Mouse (Mus musculus) liver, embryonic 14.5 days (tissue): ENCODE measurements around the gene Gm20481. TPM values are rescaled to one million over a fixed set of nuclear protein-coding genes. Genes with fewer than 3 reads are reported as not detected.

Source experiments
- ATAC-seq: fragments of 200-750 bp; cut with Nextera tagmentation; 2 replicates; pipeline ENCODE4 v1.8.0; 2017; ENCODE audit warnings: moderate number of reproducible peaks, mild to moderate bottlenecking, moderate library complexity; ENCODE audit not compliant: insufficient read depth
- DNase-seq, 3 experiments: peaks; one replicate each; pipeline ENCODE4 v3.0.0-alpha.2; 2012 to 2013; ENCODE audit warnings: low read depth in 3 of 3, low spot score in 3 of 3
- H3K27ac ChIP-seq: fragments of 300-500 bp; sonication (generic); 2 replicates; pipeline ENCODE4 v1.5.1; 2014; ENCODE audit warnings: moderate library complexity, mild to moderate bottlenecking, control low read depth, inconsistent platforms
- H3K27me3 ChIP-seq: fragments of 300-500 bp; sonication (generic); 2 replicates; pipeline ENCODE4 v1.6.1; 2014; ENCODE audit warnings: mild to moderate bottlenecking, low read length, moderate library complexity; ENCODE audit not compliant: control insufficient read depth, insufficient read depth
- H3K36me3 ChIP-seq: fragments of 300-500 bp; sonication (generic); replicated peaks from 2 replicates; pipeline ENCODE4 v1.6.1; 2014; ENCODE audit warnings: low read depth; ENCODE audit not compliant: control insufficient read depth, insufficient read depth
- H3K4me1 ChIP-seq, 2 experiments: fragments of 200-500 bp in 1 of 2; fragments of 300-500 bp in 1 of 2; sonication (generic) in 1 of 2; replicated peaks; 2 replicates each; pipeline ENCODE4 v1.6.1; 2012 to 2014; ENCODE audit warnings: antibody characterized with exemption in 1 of 2, inconsistent platforms in 1 of 2, low read length in 1 of 2; ENCODE audit not compliant: control insufficient read depth in 2 of 2, insufficient read depth in 2 of 2
- H3K4me2 ChIP-seq: fragments of 300-500 bp; sonication (generic); 2 replicates; pipeline ENCODE4 v1.6.1; 2014; ENCODE audit warnings: low read depth, mild to moderate bottlenecking, control low read depth, moderate library complexity
- H3K4me3 ChIP-seq, 2 experiments: fragments of 200-500 bp in 1 of 2; fragments of 300-500 bp in 1 of 2; sonication (generic) in 1 of 2; 2 replicates each; pipeline ENCODE4 v1.5.1; 2012 to 2014; ENCODE audit warnings: low read depth in 2 of 2, low read length in 2 of 2, mild to moderate bottlenecking in 2 of 2, control low read depth in 1 of 2, inconsistent platforms in 1 of 2, moderate library complexity in 1 of 2; ENCODE audit not compliant: insufficient read depth in 1 of 2
- H3K9ac ChIP-seq: fragments of 300-500 bp; sonication (generic); replicated peaks from 2 replicates; pipeline ENCODE4 v1.6.1; 2014; ENCODE audit warnings: mild to moderate bottlenecking, control low read depth, moderate library complexity
- H3K9me3 ChIP-seq: fragments of 300-500 bp; sonication (generic); 2 replicates; pipeline ENCODE4 v1.6.1; 2016; ENCODE audit warnings: low read length, mixed read lengths; ENCODE audit not compliant: control insufficient read depth
- CTCF ChIP-seq: IDR thresholded peaks from 2 replicates; pipeline ENCODE4 v1.5.1; 2016; ENCODE audit warnings: antibody characterized with exemption, low read depth, control low read depth
- EP300 ChIP-seq: IDR thresholded peaks from 2 replicates; pipeline ENCODE4 v1.6.1; 2016; ENCODE audit warnings: antibody characterized with exemption, low read depth
- WGBS: fragments of 180-500 bp; shearing (Covaris S2); extraction: QIAGEN DNeasy Blood & Tissue Kit; methylation state at CpG from one replicate; pipeline ENCODE4 v1.1.7; 2014; ENCODE audit not compliant: insufficient replicate concordance; 5-methylcytosine and 5-hydroxymethylcytosine counted together
- polyA plus RNA-seq, 2 experiments: library from polyadenylated mRNA; depleted of rRNA in 1 of 2; stranded (reverse) in 1 of 2; unstranded in 1 of 2; fragments of >200 nt; fragmentation: Nextera tagmentation in 1 of 2; extraction: Ambion mirVana in 1 of 2; gene quantifications; 2 replicates each; pipeline versions ENCODE4 v1.2.1 to v1.2.3; 2012 to 2014

Gm20481 gene
- polyA plus RNA-seq, 2 experiments: not detected

- H3K36me3 ChIP-seq: peaks cover 20% of the 10 kb centered on the region
- H3K27me3 ChIP-seq: peaks cover under 1% of the 10 kb centered on the region
- H3K4me3 ChIP-seq: peak overlapping the region; percentile 67 to 96
- peaks cover 0 to 7% of the 10 kb centered on the region in 2 experiments for H3K4me1 ChIP-seq
- DNase-seq (no peak), ATAC-seq (peak; percentile 6; the same call in 1 of the 2 replicates)
- H3K9me3 ChIP-seq: no peaks in the 10 kb centered on the region
- peak overlapping the region; percentile 83 for H3K9ac ChIP-seq
- TF ChIP-seq EP300 (no peak), CTCF (no peak)
- H3K4me2 ChIP-seq: peak overlapping the region; percentile 89
- under 1% methylated on average over 29 of the region's 29 CpGs for WGBS
- peak overlapping the region; percentile 81 for H3K27ac ChIP-seq
These were observed 17.9 kb upstream of the Gm20481 start for GRCm38 (mm10) chr17:34951636-34952377.

- peaks cover 5% of the 10 kb centered on the region for H3K27me3 ChIP-seq
- DNase-seq (no peak), ATAC-seq (peak; percentile 75)
- peaks cover 0 to 7% of the 10 kb centered on the region in 2 experiments for H3K4me1 ChIP-seq
- WGBS: under 1% methylated on average over 23 of the region's 23 CpGs
- peak overlapping the region; percentile 81 for H3K27ac ChIP-seq
- H3K9ac ChIP-seq: peak overlapping the region; percentile 83
- H3K36me3 ChIP-seq: peaks cover 20% of the 10 kb centered on the region
- peak overlapping the region; percentile 89 for H3K4me2 ChIP-seq
- TF ChIP-seq CTCF (peak; percentile 78), EP300 (peak; percentile 63)
- H3K4me3 ChIP-seq: peak overlapping the region; percentile 67 to 96
- H3K9me3 ChIP-seq: no peaks in the 10 kb centered on the region
These were observed 17.2 kb upstream of the Gm20481 start for GRCm38 (mm10) chr17:34952378-34953040.

GRCm38 (mm10) chr17:34953258-34953657 lies 16.5 kb upstream of the Gm20481 start:
- Histone ChIP-seq H3K27ac (no peak overlapping the region), H3K9ac (peak overlapping the region; percentile 83), H3K4me3 (peak overlapping the region; percentile 67 to 96; a peak in 2 of 4 replicates), H3K27me3 (peaks cover 5% of the 10 kb centered on the region), H3K36me3 (peaks cover 20% of the 10 kb centered on the region), H3K4me2 (peak overlapping the region; percentile 89), H3K9me3 (no peaks in the 10 kb centered on the region), H3K4me1 (peaks cover 0 to 7% of the 10 kb centered on the region in 2 experiments)
- ATAC-seq (no peak), DNase-seq (no peak)
- TF ChIP-seq EP300 (no peak), CTCF (no peak)
- 68% methylated on average over 3 of the region's 3 CpGs for WGBS

GRCm38 (mm10) chr17:34953904-34954303 lies 15.8 kb upstream of the Gm20481 start:
- DNase-seq: no peak
- Histone ChIP-seq H3K27me3 (peaks cover 5% of the 10 kb centered on the region), H3K4me3 (no peak overlapping the region), H3K36me3 (peaks cover 20% of the 10 kb centered on the region), H3K4me2 (no peak overlapping the region), H3K9ac (no peak overlapping the region), H3K9me3 (no peaks in the 10 kb centered on the region), H3K4me1 (peaks cover 0 to 7% of the 10 kb centered on the region in 2 experiments), H3K27ac (no peak overlapping the region)
- TF ChIP-seq CTCF: no peak
- TF ChIP-seq EP300: no peak
- 83% methylated on average over 4 of the region's 4 CpGs for WGBS
- no peak for ATAC-seq

GRCm38 (mm10) chr17:34954831-34955230 lies 14.9 kb upstream of the Gm20481 start:
- WGBS: 74% methylated on average over 4 of the region's 4 CpGs
- Histone ChIP-seq H3K4me3 (no peak overlapping the region), H3K27me3 (peaks cover 5% of the 10 kb centered on the region), H3K4me2 (no peak overlapping the region), H3K9ac (no peak overlapping the region), H3K4me1 (peaks cover 4 to 12% of the 10 kb centered on the region in 2 experiments), H3K9me3 (no peaks in the 10 kb centered on the region), H3K27ac (no peak overlapping the region), H3K36me3 (peaks cover 17% of the 10 kb centered on the region)
- TF ChIP-seq EP300 (no peak), CTCF (no peak)
- ATAC-seq (no peak), DNase-seq (no peak)
